Mouse (Mus musculus): ENCODE results near the gene Rdh12. TPM values are rescaled to one million over a fixed set of nuclear protein-coding genes. Genes with fewer than 3 reads are reported as not detected.

The Rdh12 gene
- polyA plus RNA-seq, 1 experiment from 2014 or later = 5.0 TPM

GRCm38 (mm10) chr12:79260154-79260553 is 51.4 kb downstream of the Rdh12 start:
- no peak for ATAC-seq (ENCODE audit: insufficient number of reproducible peaks, insufficient read depth, low FRiP score, low read depth)
- Histone ChIP-seq H3K4me1 (ENCODE audit: control insufficient read depth, insufficient read depth, low read length) (no peaks in the 10 kb centered on the region), H3K4me3 (ENCODE audit: low read depth, low read length) (no peak overlapping the region), H3K9me3 (ENCODE audit: control insufficient read depth, low read depth, low read length) (no peaks in the 10 kb centered on the region), H3K4me2 (replicated peaks; ENCODE audit: low read depth, low read length) (no peak overlapping the region), H3K36me3 (ENCODE audit: control insufficient read depth, insufficient read depth, low read length) (peaks cover 27% of the 10 kb centered on the region), H3K27ac (ENCODE audit: low read length) (no peak overlapping the region), H3K27me3 (ENCODE audit: control insufficient read depth, insufficient read depth, low read length) (no peaks in the 10 kb centered on the region), H3K9ac (replicated peaks; ENCODE audit: low read depth, low read length) (no peak overlapping the region)
- WGBS = 85% methylated on average over 2 of the region's 2 CpGs

GRCm38 (mm10) chr12:79261035-79261434 is 52.3 kb downstream of the Rdh12 start:
- no peak overlapping the region for H3K4me2 ChIP-seq (replicated peaks; ENCODE audit: low read depth, low read length)
- no peaks in the 10 kb centered on the region for H3K4me1 ChIP-seq (ENCODE audit: control insufficient read depth, insufficient read depth, low read length)
- no peak overlapping the region for H3K9ac ChIP-seq (replicated peaks; ENCODE audit: low read depth, low read length)
- WGBS = 47% methylated on average over 5 of the region's 5 CpGs
- peaks cover 36% of the 10 kb centered on the region for H3K36me3 ChIP-seq (ENCODE audit: control insufficient read depth, insufficient read depth, low read length)
- no peaks in the 10 kb centered on the region for H3K27me3 ChIP-seq (ENCODE audit: control insufficient read depth, insufficient read depth, low read length)
- no peak overlapping the region for H3K27ac ChIP-seq (ENCODE audit: low read length)
- H3K4me3 ChIP-seq (ENCODE audit: low read depth, low read length) = no peak overlapping the region
- no peaks in the 10 kb centered on the region for H3K9me3 ChIP-seq (ENCODE audit: control insufficient read depth, low read depth, low read length)
- ATAC-seq (ENCODE audit: insufficient number of reproducible peaks, insufficient read depth, low FRiP score, low read depth) = no peak

Other genes with a start within 250 kb of the Rdh12 start
- gene Tmem229b, start 201.3 kb upstream of the Rdh12 start, polyA plus RNA-seq (2014; fragmentation: Nextera tagmentation; extraction: Ambion mirVana) = 5.3 and 5.7 TPM in 2 replicates
- 4.7 and 4.8 TPM in 2 replicates for gene Plekhh1, start 179.8 kb upstream of the Rdh12 start, polyA plus RNA-seq (2014; fragmentation: Nextera tagmentation; extraction: Ambion mirVana)
- 36.0 and 37.4 TPM in 2 replicates for gene Pigh, start 119.3 kb upstream of the Rdh12 start, polyA plus RNA-seq (2014; fragmentation: Nextera tagmentation; extraction: Ambion mirVana)
- 0.94 and 1.4 TPM in 2 replicates for gene Arg2, start 78.1 kb upstream of the Rdh12 start, polyA plus RNA-seq (2014; fragmentation: Nextera tagmentation; extraction: Ambion mirVana)
- 83.6 and 85.1 TPM in 2 replicates for gene Vti1b, start 36.2 kb upstream of the Rdh12 start, polyA plus RNA-seq (2014; fragmentation: Nextera tagmentation; extraction: Ambion mirVana)
- 29.1 and 30.4 TPM in 2 replicates for gene Rdh11, start 16.6 kb upstream of the Rdh12 start, polyA plus RNA-seq (2014; fragmentation: Nextera tagmentation; extraction: Ambion mirVana)
- 17.2 and 18.2 TPM in 2 replicates for gene Zfyve26, start 87.4 kb downstream of the Rdh12 start, polyA plus RNA-seq (2014; fragmentation: Nextera tagmentation; extraction: Ambion mirVana)
- gene Rad51b, start 88.4 kb downstream of the Rdh12 start, polyA plus RNA-seq (2014; fragmentation: Nextera tagmentation; extraction: Ambion mirVana) = 8.4 and 10.3 TPM in 2 replicates